Mouse (Mus musculus) lung, embryonic 16.5 days (tissue): ENCODE results near the gene Golph3l. TPM values are rescaled to one million over a fixed set of nuclear protein-coding genes. Genes with fewer than 3 reads are reported as not detected.

Source experiments
- ATAC-seq: fragments of 200-750 bp; cut with Nextera tagmentation; 2 replicates; pipeline ENCODE4 v1.8.0; 2017; ENCODE audit warnings: low read depth, mild to moderate bottlenecking, moderate library complexity
- H3K27ac ChIP-seq: fragments of 300-500 bp; sonication (generic); 2 replicates; pipeline ENCODE4 v1.5.1; 2014; ENCODE audit warnings: mild to moderate bottlenecking, control low read depth, low read length
- H3K27me3 ChIP-seq: fragments of 300-500 bp; sonication (generic); 2 replicates; pipeline ENCODE4 v1.6.1; 2014; ENCODE audit warnings: low read depth, low read length, mixed read lengths; ENCODE audit not compliant: control insufficient read depth, insufficient read depth
- H3K36me3 ChIP-seq: fragments of 300-500 bp; sonication (generic); 2 replicates; pipeline ENCODE4 v1.6.1; 2014; ENCODE audit warnings: low read length; ENCODE audit not compliant: control insufficient read depth, insufficient read depth
- H3K4me1 ChIP-seq: fragments of 300-500 bp; sonication (generic); replicated peaks from 2 replicates; pipeline ENCODE4 v1.6.1; 2014; ENCODE audit warnings: low read length, mixed read lengths; ENCODE audit not compliant: control insufficient read depth, insufficient read depth
- H3K4me2 ChIP-seq: fragments of 300-500 bp; sonication (generic); 2 replicates; pipeline ENCODE4 v1.6.1; 2014; ENCODE audit warnings: low read depth, low read length, control low read depth
- H3K4me3 ChIP-seq: fragments of 300-500 bp; sonication (generic); 2 replicates; pipeline ENCODE4 v1.5.1; 2014; ENCODE audit warnings: mild to moderate bottlenecking, low read length, control low read depth
- H3K9ac ChIP-seq: fragments of 300-500 bp; sonication (generic); 2 replicates; pipeline ENCODE4 v1.6.1; 2014; ENCODE audit warnings: low read length, control low read depth
- H3K9me3 ChIP-seq: fragments of 300-500 bp; sonication (generic); 2 replicates; pipeline ENCODE4 v1.6.1; 2016; ENCODE audit warnings: low read length; ENCODE audit not compliant: control insufficient read depth
- WGBS: fragments of 180-500 bp; shearing (Covaris S2); extraction: QIAGEN DNeasy Blood & Tissue Kit; methylation state at CpG from one replicate; pipeline ENCODE4 v1.1.7; 2014; 5-methylcytosine and 5-hydroxymethylcytosine counted together
- polyA plus RNA-seq: library from polyadenylated mRNA; unstranded; fragments of >200 nt; fragmentation: Nextera tagmentation; extraction: Ambion mirVana; gene quantifications from 2 replicates; pipeline ENCODE4 v1.2.1, GENCODE M21; 2015

Golph3l gene
- polyA plus RNA-seq, 1 experiment from 2014 or later: 35.1 TPM

DNA sequence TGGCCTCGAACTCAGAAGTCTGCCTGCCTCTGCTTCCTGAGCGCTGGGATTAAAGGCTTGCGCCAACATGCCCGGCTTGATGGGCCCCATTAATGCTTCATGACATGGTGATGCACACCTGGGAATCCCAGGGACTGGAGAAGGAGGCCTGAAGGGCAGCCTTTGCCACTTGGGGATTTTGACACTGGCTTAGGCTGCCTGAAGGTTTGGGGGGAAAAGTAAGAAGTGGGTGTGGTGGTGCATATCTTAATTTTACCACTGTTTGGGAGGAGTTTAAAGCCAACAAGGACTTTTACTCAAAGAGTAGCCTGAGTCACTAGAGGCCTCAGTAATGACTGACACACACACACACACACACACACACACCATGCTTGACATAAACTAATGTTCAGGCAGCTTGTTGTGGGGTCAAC is 76.2 kb downstream of the Golph3l start:
- Histone ChIP-seq H3K4me3 (no peak overlapping the region), H3K27me3 (no peaks in the 10 kb centered on the region), H3K36me3 (peaks cover 35% of the 10 kb centered on the region), H3K27ac (peak overlapping the region; percentile 97), H3K9me3 (no peaks in the 10 kb centered on the region), H3K9ac (no peak overlapping the region), H3K4me2 (no peak overlapping the region), H3K4me1 (peaks cover 65% of the 10 kb centered on the region)
- no peak for ATAC-seq
- WGBS: 84% methylated on average over 4 of the region's 4 CpGs

GRCm38 (mm10) chr3:95666124-95666844 is 77.5 kb downstream of the Golph3l start:
- Histone ChIP-seq H3K4me3 (no peak overlapping the region), H3K9ac (no peak overlapping the region), H3K4me2 (no peak overlapping the region), H3K36me3 (peaks cover 23% of the 10 kb centered on the region), H3K9me3 (no peaks in the 10 kb centered on the region), H3K27ac (peak overlapping the region; percentile 97), H3K27me3 (no peaks in the 10 kb centered on the region), H3K4me1 (peaks cover 56% of the 10 kb centered on the region)
- WGBS: 17% methylated on average over 6 of the region's 6 CpGs
- ATAC-seq: peak; percentile 82

DNA sequence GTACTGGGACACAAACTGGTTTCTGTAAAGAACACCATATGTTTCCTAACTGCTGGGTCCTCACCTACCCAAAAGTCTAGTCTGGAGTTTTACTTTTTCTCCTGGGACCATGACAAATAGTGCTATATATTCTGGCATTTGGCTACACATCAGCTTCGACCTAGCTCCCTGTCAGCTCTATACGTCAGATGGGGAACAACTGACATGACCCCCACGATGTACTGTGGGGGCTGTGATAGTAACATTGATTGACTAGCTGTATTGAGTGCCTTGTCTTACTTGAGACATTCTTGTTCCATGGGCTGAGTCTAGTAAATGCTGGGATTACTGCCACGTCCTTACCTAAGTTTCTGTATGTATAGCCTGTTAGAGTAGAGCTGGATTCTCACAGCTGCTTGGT is 78.8 kb downstream of the Golph3l start:
- Histone ChIP-seq H3K4me2 (peak overlapping the region; percentile 25; the same call in 1 of the 2 replicates), H3K4me3 (no peak overlapping the region), H3K9me3 (no peaks in the 10 kb centered on the region), H3K27ac (peak overlapping the region; percentile 97), H3K9ac (peak overlapping the region; percentile 53), H3K27me3 (no peaks in the 10 kb centered on the region), H3K36me3 (peaks cover 20% of the 10 kb centered on the region), H3K4me1 (peaks cover 54% of the 10 kb centered on the region)
- 23% methylated on average over 4 of the region's 4 CpGs for whole genome bisulfite sequencing
- ATAC-seq: peak; percentile 8; the same call in 1 of the 2 replicates

DNA sequence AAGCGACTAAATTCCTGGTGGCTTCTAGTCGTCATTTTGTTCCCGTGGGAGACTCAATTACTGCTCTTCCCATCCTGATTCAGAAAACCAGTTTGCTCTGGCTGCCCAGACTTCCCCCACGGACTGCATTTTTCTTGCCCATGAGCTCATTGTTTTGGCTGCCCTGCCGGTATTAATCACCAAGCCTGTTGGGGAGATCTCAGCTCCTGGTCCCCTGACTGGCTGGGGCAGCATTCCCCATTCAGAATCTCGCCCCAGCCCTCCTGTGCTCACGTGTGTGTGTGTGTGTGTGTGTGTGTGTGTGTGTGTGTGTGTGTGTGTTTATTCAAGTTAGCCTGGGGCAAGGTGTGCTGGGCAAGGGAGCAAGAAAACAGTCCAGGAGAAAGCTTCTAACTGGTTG is 79.3 kb downstream of the Golph3l start:
- Histone ChIP-seq H3K27me3 (no peaks in the 10 kb centered on the region), H3K9ac (peak overlapping the region; percentile 53), H3K4me1 (peaks cover 55% of the 10 kb centered on the region), H3K36me3 (peaks cover 16% of the 10 kb centered on the region), H3K9me3 (no peaks in the 10 kb centered on the region), H3K27ac (peak overlapping the region; percentile 97), H3K4me2 (peak overlapping the region; percentile 25; the same call in 1 of the 2 replicates), H3K4me3 (no peak overlapping the region)
- WGBS: 10% methylated on average over 7 of the region's 7 CpGs
- peak; percentile 63 for ATAC-seq

Other genes with a start within 250 kb of the Golph3l start
- 35.4 and 38.4 TPM in 2 replicates for gene Setdb1, start 231.7 kb upstream of the Golph3l start, polyA plus RNA-seq
- not detected in 2 replicates for gene 4930558C23Rik, start 186.1 kb upstream of the Golph3l start, polyA plus RNA-seq
- gene Arnt, start 154.5 kb upstream of the Golph3l start, polyA plus RNA-seq: 52.6 and 52.8 TPM in 2 replicates
- gene Ctsk, start 89.7 kb upstream of the Golph3l start, polyA plus RNA-seq: 5.5 and 12.4 TPM in 2 replicates
- 25.7 and 28.1 TPM in 2 replicates for gene Ctss, start 62.1 kb upstream of the Golph3l start, polyA plus RNA-seq
- gene Hormad1, start 29.3 kb upstream of the Golph3l start, polyA plus RNA-seq: not detected in 2 replicates
- 61.6 and 65.0 TPM in 2 replicates for gene Ensa, start 36.1 kb downstream of the Golph3l start, polyA plus RNA-seq
- gene Mcl1, start 69.9 kb downstream of the Golph3l start, polyA plus RNA-seq: 23.1 and 31.7 TPM in 2 replicates
- gene Adamtsl4, start 99.0 kb downstream of the Golph3l start, polyA plus RNA-seq: 4.4 and 5.5 TPM in 2 replicates
- 22.3 and 23.8 TPM in 2 replicates for gene Ecm1, start 150.6 kb downstream of the Golph3l start, polyA plus RNA-seq
- 42.5 and 44.2 TPM in 2 replicates for gene Tars2, start 171.3 kb downstream of the Golph3l start, polyA plus RNA-seq
- gene Rprd2, start 229.9 kb downstream of the Golph3l start, polyA plus RNA-seq: 21.4 and 22.1 TPM in 2 replicates